Mouse (Mus musculus) CD4-positive helper T cell, adult 2 months (primary cell): ENCODE results near the gene Fgfr2.

Experiments used
- DNase-seq: peaks from one replicate; pipeline ENCODE4 v3.0.0-alpha.2; 2012; ENCODE audit warnings: low read depth, missing footprints, low spot score

Fgfr2 gene

GRCm38 (mm10) chr7:132585695-132586491 is 537.3 kb downstream of the Fgfr2 start:
- no peak for DNase-seq

DNA sequence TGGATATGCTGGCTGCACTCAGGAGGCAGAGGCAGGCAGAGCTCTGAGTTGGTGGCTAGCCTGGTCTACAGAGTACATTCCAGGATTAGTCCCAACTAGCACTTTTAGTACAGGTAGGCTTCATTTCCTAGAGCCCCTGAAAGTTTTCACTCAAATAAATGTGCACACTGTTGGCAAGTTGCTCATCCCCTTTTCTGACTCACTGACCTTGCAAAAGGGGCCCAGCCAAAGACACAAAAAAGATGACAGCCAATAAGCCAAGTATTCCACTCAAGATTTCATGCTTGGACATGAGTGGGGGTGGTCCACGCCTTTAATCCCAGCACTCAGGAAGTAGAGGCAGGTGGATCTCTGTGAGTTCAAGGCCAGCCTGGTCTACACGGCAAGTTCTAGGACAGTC is 541.7 kb downstream of the Fgfr2 start:
- no peak for DNase-seq

DNA sequence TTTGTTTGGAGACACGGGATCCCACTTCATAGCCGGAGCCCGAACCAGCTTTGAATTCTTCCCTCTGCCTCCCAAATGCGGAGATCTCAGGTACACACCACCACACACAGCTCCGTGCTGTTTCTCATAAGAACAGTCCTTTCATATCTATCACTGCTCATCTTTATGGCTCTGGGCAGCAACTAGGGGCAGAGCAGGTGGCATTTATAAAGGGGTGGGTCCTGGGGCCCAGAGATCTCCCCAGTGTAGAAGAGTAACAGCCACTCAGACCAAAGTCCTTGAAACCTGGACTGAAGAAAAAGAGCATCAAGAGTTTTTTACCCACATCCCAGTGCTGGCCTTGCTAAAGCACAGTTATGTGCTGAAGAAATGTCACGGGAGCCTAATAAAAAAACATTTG is 542.6 kb downstream of the Fgfr2 start:
- DNase-seq: no peak

GRCm38 (mm10) chr7:132576891-132577290 is 546.3 kb downstream of the Fgfr2 start:
- no peak for DNase-seq

DNA sequence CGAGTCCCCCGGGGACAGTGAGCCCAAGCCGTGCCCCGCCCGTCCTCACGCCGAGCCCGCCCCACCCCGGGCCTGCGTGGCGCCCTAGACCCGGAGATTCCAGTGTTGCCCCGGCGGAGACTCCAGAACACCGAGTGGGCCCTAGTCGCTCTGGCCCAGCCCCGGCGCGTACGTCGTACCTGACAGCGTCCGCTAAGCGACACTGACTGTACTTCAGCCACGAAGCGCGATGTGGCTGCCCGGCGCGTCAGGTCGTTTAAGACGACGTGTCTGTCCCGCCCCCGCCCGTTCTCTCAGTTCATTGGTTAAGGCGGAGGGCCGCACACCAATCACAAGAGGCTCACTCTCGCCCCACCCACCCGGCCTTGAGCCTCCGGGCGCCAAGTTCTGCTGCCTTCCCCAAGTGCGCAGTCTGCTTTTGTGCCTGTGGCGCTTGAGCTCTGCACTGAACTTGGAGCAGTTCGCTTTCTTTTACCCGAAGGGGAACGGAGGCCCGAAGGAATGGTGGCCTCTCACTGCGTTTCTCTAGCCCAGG is 547.0 kb downstream of the Fgfr2 start, which contains the start of gene Oat:
TSS of gene Oat (minus strand) at position 283 of the 535 bp plus-strand sequence.
- peak; percentile 97 for DNase-seq

GRCm38 (mm10) chr7:132575623-132576022 is 547.5 kb downstream of the Fgfr2 start:
- peak; percentile 88 for DNase-seq

- DNase-seq: no peak
Measured at GRCm38 (mm10) chr7:132574646-132575045, 548.5 kb downstream of the Fgfr2 start.

- no peak for DNase-seq
Measured at GRCm38 (mm10) chr7:132573205-132573604, 549.9 kb downstream of the Fgfr2 start.

GRCm38 (mm10) chr7:132572738-132573137 is 550.4 kb downstream of the Fgfr2 start:
- DNase-seq: no peak

DNA sequence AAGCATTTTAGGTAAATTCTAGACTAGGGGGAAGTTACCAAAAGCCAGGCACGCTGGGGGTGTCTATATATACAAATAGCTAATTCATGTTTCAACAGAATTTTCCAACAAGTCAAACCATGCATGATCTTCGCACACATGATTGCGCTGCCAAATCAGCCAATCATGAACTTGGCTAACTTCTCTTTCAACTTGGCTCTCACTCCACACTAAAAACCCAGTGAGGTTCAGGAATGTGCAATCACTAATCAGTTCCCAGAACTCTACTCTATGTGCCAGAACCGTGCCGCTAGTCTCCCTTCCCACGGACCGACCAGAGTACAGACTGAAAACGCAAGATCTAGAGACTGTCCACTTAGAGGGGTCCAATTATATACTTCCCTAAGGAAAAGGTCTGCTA is 551.7 kb downstream of the Fgfr2 start:
- no peak for DNase-seq

DNA sequence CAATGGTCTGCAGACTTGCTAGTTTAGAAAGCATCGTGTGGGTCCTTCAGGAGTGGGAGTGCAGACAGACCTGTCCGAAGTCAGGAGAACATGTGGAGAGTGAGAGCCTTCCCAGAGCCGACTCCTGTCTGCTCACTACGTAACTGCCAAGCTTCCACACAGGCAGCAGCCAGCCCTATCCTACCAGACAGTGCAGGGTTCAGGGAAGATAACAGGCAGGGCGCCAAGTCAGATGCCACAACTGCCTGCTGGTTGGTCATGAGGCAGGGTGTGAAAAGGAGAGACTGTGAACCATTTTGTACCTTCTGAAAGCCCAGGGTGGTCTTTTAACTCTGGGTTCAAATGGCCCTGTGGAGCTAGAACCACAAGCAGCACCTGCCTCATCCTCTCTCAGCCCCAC is 553.1 kb downstream of the Fgfr2 start:
- no peak for DNase-seq

DNA sequence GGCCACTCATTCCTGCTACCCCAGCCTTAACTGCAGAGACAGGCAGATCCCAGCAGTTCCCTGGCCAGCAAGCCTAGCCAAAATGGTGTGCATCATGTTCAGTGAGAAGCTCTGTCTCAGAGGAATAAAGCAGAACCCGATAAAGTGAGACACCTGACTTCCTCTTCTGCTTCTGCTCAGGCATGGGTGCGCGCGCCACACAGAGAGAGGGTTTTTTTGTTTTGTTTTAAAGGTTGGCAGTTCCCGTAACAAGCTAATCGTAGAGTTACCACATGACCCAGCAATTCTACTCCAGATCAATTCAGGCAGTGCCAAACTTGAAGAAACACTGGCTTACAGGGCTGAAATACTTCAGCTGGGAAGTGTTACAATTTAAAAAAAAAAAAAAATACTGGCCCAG is 554.3 kb downstream of the Fgfr2 start:
- peak; percentile 38 for DNase-seq

GRCm38 (mm10) chr7:132565831-132566230 is 557.3 kb downstream of the Fgfr2 start:
- DNase-seq: no peak

- DNase-seq: no peak
Measured at GRCm38 (mm10) chr7:132559138-132559766, 563.9 kb downstream of the Fgfr2 start.

DNA sequence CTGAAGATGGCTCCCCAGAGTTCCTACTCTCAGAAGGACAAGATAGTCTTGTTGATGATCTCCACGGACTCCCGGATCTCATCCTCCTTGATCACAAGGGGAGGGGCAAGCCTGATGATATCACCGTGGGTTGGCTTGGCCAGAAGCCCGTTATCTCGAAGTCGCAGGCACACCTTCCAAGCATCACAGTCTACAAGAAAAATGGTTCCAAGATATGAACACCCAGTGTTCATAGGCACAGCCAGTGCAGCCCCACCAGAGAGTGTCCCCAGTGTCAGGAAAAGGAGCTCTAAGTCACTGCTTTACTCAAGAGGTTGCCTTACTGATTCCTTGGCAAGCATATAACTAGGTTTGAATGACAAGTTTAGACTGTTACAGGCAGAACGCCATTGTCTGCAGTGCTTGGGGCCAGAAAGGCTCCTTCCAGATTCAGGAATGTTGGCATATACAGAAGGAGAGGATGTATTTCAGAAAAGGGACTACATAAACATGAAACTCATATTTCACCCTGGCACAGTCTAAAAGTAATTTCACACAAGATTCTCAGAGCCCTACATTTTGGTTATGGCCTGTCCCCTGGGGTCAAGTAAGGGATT is 564.9 kb downstream of the Fgfr2 start:
- no peak for DNase-seq

DNA sequence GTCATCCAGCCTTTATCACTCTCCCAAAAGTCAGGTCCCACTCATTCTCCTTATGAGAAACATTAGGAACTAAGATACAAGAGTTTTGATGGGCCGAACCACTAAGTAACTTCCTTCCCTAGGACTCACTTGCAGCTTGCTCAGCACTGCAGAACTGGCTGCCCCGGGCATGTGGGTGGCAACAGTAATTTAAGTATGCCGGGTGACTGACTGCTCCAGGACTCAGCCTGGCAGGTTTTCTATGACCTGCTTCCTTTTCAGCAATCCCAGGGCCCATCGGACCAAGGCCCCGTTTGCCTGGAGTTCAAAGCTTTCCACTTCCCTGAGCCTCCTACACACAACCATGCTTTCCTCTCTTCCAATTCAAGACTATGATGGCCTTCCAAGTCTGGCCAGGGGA is 566.6 kb downstream of the Fgfr2 start:
- DNase-seq: no peak

DNA sequence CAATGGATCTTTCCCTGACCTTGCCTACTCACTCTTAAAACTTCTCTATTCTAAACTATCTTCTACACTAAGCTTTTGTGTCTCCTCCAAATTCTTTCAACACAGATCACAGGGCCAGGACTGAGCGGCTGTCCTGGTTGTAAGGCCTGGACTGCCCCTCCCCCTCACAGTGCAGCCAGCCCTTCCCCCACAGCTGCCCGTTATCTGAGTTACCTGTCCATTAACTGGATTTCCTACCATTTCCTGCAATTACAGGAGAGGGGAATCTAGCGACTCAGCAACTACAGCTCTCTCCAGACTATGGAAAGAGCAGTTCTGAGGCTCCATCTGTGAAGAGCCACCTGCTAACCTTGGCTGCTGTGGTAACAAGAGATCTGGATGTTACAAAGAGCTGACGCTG is 567.2 kb downstream of the Fgfr2 start:
- DNase-seq: no peak

- no peak for DNase-seq
Measured at GRCm38 (mm10) chr7:132554091-132554490, 569.1 kb downstream of the Fgfr2 start.

DNA sequence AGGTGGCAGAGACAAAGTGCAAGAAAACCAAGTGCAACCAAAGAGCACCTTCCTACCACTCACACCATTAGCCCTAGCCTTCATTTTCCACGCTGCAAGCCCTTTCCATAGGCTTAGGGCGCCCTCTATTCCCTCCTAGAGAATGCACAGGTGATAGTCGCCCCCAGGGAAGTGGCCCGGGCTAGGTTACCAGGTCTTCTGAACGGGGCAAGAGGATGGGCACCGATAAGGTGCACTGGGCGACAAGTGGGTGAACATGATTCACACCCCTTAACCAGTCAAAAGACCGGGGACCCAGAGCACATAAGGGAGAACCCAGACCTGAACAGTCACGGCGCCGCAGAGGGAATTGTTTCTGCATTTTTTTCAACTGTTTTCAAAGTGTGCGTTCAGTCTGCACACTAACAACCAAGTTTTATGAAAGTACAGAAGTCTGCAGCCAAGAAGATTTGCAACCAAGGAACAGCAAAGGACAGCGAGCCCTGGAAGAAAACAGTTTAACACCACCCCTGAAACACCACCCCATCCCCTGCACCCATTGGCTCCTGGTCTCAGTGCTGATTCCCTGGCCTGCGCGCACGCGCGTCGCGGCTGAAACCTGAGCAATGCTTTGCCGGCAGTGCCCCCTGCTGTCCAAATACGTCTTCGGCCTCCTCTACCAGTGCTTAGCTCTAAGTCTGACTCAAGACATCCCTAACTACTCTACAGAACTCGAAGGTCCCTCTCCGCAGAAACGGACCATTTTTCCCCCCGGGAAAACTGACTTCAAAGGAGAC is 571.6 kb downstream of the Fgfr2 start:
- peak; percentile 92 for DNase-seq

DNA sequence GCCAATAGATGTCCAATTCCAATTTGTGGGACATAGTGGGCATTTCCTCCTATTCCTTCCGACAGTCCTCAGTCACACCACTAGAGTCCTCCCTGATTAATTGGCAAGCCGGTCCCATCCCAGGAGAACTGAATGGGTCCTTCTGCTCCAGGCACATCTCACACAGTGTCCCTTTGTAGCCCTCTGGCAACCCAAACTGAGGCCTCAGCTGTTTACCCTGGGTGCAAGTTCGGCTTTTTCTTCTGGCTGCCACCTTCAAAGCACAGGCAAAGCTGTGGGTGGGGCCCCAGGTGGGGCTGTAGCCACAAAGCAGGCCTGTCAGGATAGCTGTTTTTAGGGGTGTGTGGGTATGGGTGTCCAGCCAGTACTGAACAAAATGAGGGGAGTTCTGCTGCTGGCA is 576.0 kb downstream of the Fgfr2 start:
- no peak for DNase-seq

DNA sequence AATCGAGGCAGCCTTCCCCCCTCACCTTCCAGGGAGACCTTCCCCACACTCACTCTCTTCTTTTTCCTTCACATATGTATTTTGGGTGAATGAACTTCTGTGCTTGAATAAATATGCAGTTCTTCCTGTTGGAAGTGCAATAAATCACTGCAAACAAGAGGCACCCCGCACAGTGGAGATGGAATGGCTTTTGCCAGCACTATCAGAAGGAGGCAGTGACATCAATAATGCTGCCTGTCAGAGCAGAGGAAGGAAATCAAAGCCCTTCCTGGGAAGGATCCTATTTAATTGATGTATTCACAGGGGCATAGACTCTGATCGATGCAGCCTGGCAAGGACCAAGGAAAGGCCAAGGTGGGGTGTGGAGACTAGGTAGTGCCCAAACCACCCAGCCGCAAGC is 580.7 kb downstream of the Fgfr2 start:
- DNase-seq: no peak

- DNase-seq: no peak
Measured at GRCm38 (mm10) chr7:132541566-132541965, 581.6 kb downstream of the Fgfr2 start.
